8 mouse cellular contexts compared by ENCODE assay signal in the genomic region with DNA sequence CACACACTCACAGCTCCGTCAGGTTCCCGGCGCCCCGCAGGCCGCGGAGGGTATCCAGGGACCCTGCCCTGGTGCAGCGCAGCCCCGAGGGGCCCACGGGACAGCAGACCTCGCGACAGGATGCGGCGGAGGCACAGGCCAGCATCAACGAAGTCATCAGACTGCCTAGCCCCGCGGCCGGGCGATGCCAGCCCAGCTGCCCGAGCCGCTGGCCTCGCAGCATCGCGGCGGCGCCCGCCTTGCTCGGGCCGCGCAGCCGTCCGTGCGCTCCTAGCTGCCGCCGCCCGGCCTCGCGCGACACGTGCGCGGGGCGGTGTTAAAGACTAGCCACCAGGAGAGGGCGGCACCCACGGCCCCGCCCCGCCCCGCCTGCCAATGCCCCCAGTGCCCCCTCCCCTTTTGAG. TPM values are rescaled to one million over a fixed set of nuclear protein-coding genes. Genes with fewer than 3 reads are reported as not detected.
DNase-seq lines count a peak whose midpoint lies in the region; ATAC-seq lines count a peak whose summit lies in the region.

A gene (minus strand): TSS at position 241 of the 404 bp plus-strand sequence.

- H3K4me2 ChIP-seq in heart, embryonic 12.5 days: peak within 1 kb of the TSS; percentile 55
- H3K4me2 ChIP-seq in hindbrain, embryonic 13.5 days: peak within 1 kb of the TSS; percentile 59

- no peak for ATAC-seq in heart, embryonic 12.5 days (ENCODE audit: insufficient number of reproducible peaks, low FRiP score)
- peak; percentile 49 for ATAC-seq in hindbrain, embryonic 13.5 days (ENCODE audit: low FRiP score)

- H3K27me3 ChIP-seq in heart, embryonic 12.5 days (replicated peaks): peaks cover 100% of the 10 kb centered on the region
- peaks cover 98% of the 10 kb centered on the region for H3K27me3 ChIP-seq in hindbrain, embryonic 13.5 days
- H3K27me3 ChIP-seq in midbrain, embryonic 10.5 days (ENCODE audit: low read depth, poor library complexity, severe bottlenecking): peaks cover 100% of the 10 kb centered on the region

- DNase-seq in heart, postnatal 14 days: no peak
- DNase-seq in Muller cell, postnatal 12 days (ENCODE audit: inconsistent ontology term): peak; percentile 45
- DNase-seq in midbrain, embryonic 10.5 days (ENCODE audit: low spot score): peak; percentile 47
- no peak for DNase-seq in urinary bladder, postnatal 25 days (ENCODE audit: low spot score)
- no peak for DNase-seq in thymus, postnatal 25 days
- no peak for DNase-seq in T-cell, adult 2 months (ENCODE audit: low spot score)

- H3K27ac ChIP-seq in heart, embryonic 12.5 days (ENCODE audit: poor library complexity, severe bottlenecking): no peak within 1 kb of the TSS
- H3K27ac ChIP-seq in hindbrain, embryonic 13.5 days: no peak within 1 kb of the TSS
- no peak within 1 kb of the TSS; the same call in 1 of the 2 replicates for H3K27ac ChIP-seq in midbrain, embryonic 10.5 days (replicated peaks)

- WGBS in heart, embryonic 12.5 days: under 1% methylated on average over 34 of the region's 47 CpGs
- WGBS in hindbrain, embryonic 13.5 days: 0% methylated on average over 41 of the region's 47 CpGs
- under 1% methylated on average over 47 of the region's 47 CpGs for WGBS in midbrain, embryonic 10.5 days

- H3K9ac ChIP-seq in heart, embryonic 12.5 days: no peak within 1 kb of the TSS
- peak within 1 kb of the TSS; percentile 64 for H3K9ac ChIP-seq in hindbrain, embryonic 13.5 days

- no peaks in the 10 kb centered on the region for H3K9me3 ChIP-seq in heart, embryonic 12.5 days (replicated peaks)
- H3K9me3 ChIP-seq in hindbrain, embryonic 13.5 days: no peaks in the 10 kb centered on the region
- H3K9me3 ChIP-seq in midbrain, embryonic 10.5 days (replicated peaks): no peaks in the 10 kb centered on the region

- peaks cover 22% of the 10 kb centered on the region for H3K4me1 ChIP-seq in heart, embryonic 12.5 days (replicated peaks)
- peaks cover 53% of the 10 kb centered on the region for H3K4me1 ChIP-seq in hindbrain, embryonic 13.5 days (replicated peaks)
- peaks cover 46% of the 10 kb centered on the region for H3K4me1 ChIP-seq in midbrain, embryonic 10.5 days

- intact Hi-C loops in heart, postnatal 14 days (cut with DNase I): loop anchor here (1.0 to 10.0 kb wide), 4 partner anchors 21 to 140 kb away; a partner anchor contains a TSS

- H3K36me3 ChIP-seq in heart, embryonic 12.5 days: no peaks in the 10 kb centered on the region
- no peaks in the 10 kb centered on the region for H3K36me3 ChIP-seq in hindbrain, embryonic 13.5 days
- no peaks in the 10 kb centered on the region for H3K36me3 ChIP-seq in midbrain, embryonic 10.5 days

- peak within 1 kb of the TSS; percentile 35 for H3K4me3 ChIP-seq in heart, embryonic 12.5 days
- H3K4me3 ChIP-seq in hindbrain, embryonic 13.5 days: peak within 1 kb of the TSS; percentile 38
- H3K4me3 ChIP-seq in midbrain, embryonic 10.5 days: peak within 1 kb of the TSS; percentile 47

RNA-seq across cellular contexts. Expression of the gene that starts here (rescaled TPM):
- polyA plus RNA-seq in heart, embryonic 12.5 days (2016; fragmentation: Nextera tagmentation; extraction: Ambion mirVana): 0.26 and 0.30 TPM in 2 replicates
- total RNA-seq in heart, postnatal 14 days (2021): under 1 TPM; 0.29 to 0.31 TPM
- polyA plus RNA-seq in hindbrain, embryonic 13.5 days (2015; fragmentation: Nextera tagmentation; extraction: Ambion mirVana): 29.2 and 40.2 TPM in 2 replicates
- 4.9 and 5.1 TPM in 2 replicates for polyA plus RNA-seq in midbrain, embryonic 10.5 days (2016; fragmentation: Nextera tagmentation; extraction: Ambion mirVana)

Comparison
In these comparisons a context has a peak if more than half of its experiments do, and no peak if none do; other contexts are left out.
1. DNase-seq: peak in Muller cell, postnatal 12 days (single experiment) and midbrain, embryonic 10.5 days (single experiment); none in heart, postnatal 14 days (0 of 2), urinary bladder, postnatal 25 days (single experiment), thymus, postnatal 25 days (single experiment) and T-cell, adult 2 months (single experiment).
2. Peak in every context shown above with its lines, with median percentiles within 50 percentile points of each other: H3K4me3 ChIP-seq.